Mouse (Mus musculus) C2C12 (cell line): ENCODE measurements around the gene Adgrb3. TPM values are rescaled to one million over a fixed set of nuclear protein-coding genes. Genes with fewer than 3 reads are reported as not detected.
"Not testable (repeated sequence)": the region's sequence is repeated elsewhere in the genome, so short reads cannot be mapped to it uniquely, and the experiment has no call there.

ENCODE experiments used
- H3K27me3 ChIP-seq: one replicate; pipeline ENCODE4 v1.6.1; 2011; ENCODE audit not compliant: control insufficient read depth, insufficient read depth, insufficient read length
- H3K36me3 ChIP-seq: one replicate; pipeline ENCODE4 v1.6.1; 2011; ENCODE audit not compliant: control insufficient read depth, insufficient read depth
- H3K4me3 ChIP-seq: one replicate; pipeline ENCODE4 v1.5.1; 2011; ENCODE audit warnings: mild to moderate bottlenecking, control low read depth; ENCODE audit not compliant: poor library complexity, insufficient read depth, severe bottlenecking
- H3K79me2 ChIP-seq: one replicate; pipeline ENCODE4 v1.6.1; 2011; ENCODE audit not compliant: control insufficient read depth, insufficient read depth
- H3K79me3 ChIP-seq: one replicate; pipeline ENCODE4 v1.6.1; 2011; ENCODE audit warnings: low read depth, control low read depth
- H3ac ChIP-seq: one replicate; pipeline ENCODE3; 2011; ENCODE audit warnings: low read depth; ENCODE audit not compliant: control insufficient read depth, insufficient read length
- CEBPB ChIP-seq: IDR thresholded peaks from one replicate; pipeline ENCODE4 v1.6.1; 2011; ENCODE audit warnings: low read depth, mild to moderate bottlenecking, control low read depth, moderate library complexity
- CTCF ChIP-seq: IDR thresholded peaks from one replicate; pipeline ENCODE4 v1.5.1; 2011; ENCODE audit not compliant: control insufficient read depth, insufficient read depth, insufficient read length
- FOSL1 ChIP-seq: IDR thresholded peaks from one replicate; pipeline ENCODE4 v1.8.0; 2011; ENCODE audit warnings: mild to moderate bottlenecking, low read length; ENCODE audit not compliant: poor library complexity, insufficient read depth, severe bottlenecking
- MAX ChIP-seq: IDR thresholded peaks from one replicate; pipeline ENCODE4 v1.6.1; 2011; ENCODE audit warnings: mild to moderate bottlenecking, control low read depth
- MYOD1 ChIP-seq: IDR thresholded peaks from one replicate; pipeline ENCODE4 v1.6.1; 2011; ENCODE audit warnings: low read depth; ENCODE audit not compliant: control insufficient read depth, insufficient read length
- MYOG ChIP-seq: IDR thresholded peaks from one replicate; pipeline ENCODE4 v1.6.1; 2011; ENCODE audit not compliant: control insufficient read depth, insufficient read length; ENCODE audit errors: extremely low read depth
- USF1 ChIP-seq: IDR thresholded peaks from one replicate; pipeline ENCODE4 v1.6.1; 2011; ENCODE audit warnings: low read depth, mild to moderate bottlenecking, control low read depth, moderate library complexity
- polyA plus RNA-seq: library from polyadenylated mRNA; unstranded; fragments of >200 nt; fragmentation: generic; extraction: Trizol; gene quantifications from one replicate; pipeline ENCODE4 v1.2.1, GENCODE M21; 2012; ENCODE audit warnings: missing spikeins

Adgrb3 gene
- polyA plus RNA-seq, 1 experiment, result not detected

DNA sequence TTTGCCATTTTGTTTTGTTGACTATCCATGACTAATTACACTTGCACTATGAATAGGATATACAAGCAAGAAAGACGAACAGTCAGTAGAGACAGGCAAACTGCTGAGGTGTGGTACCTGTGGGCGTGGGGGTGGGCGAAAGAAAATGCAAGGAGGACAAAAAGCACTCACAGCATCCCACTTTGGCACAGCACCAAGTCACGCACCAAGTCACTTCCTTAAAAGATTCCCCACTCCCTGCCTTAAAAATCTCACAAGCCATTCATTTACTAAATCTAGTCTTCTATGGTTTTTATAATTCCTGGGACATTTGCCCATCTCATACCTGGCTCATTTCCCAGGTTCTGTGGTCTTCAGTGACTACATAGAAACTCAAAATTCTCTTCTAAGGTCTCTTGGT is 787.4 kb downstream of the Adgrb3 start:
- no peak overlapping the region for H3K4me3 ChIP-seq
- H3K79me3 ChIP-seq, result no peaks in the 10 kb centered on the region
- H3K27me3 ChIP-seq, result no peaks in the 10 kb centered on the region
- no peaks in the 10 kb centered on the region for H3K79me2 ChIP-seq
- no peaks in the 10 kb centered on the region for H3K36me3 ChIP-seq
- H3ac ChIP-seq, result no peak overlapping the region
- no peak for TF ChIP-seq MYOG
- TF ChIP-seq USF1, result no peak
- no peak for TF ChIP-seq CTCF
- no peak for TF ChIP-seq MAX
- TF ChIP-seq CEBPB, result no peak
- no peak for TF ChIP-seq FOSL1
- no peak for TF ChIP-seq MYOD1

DNA sequence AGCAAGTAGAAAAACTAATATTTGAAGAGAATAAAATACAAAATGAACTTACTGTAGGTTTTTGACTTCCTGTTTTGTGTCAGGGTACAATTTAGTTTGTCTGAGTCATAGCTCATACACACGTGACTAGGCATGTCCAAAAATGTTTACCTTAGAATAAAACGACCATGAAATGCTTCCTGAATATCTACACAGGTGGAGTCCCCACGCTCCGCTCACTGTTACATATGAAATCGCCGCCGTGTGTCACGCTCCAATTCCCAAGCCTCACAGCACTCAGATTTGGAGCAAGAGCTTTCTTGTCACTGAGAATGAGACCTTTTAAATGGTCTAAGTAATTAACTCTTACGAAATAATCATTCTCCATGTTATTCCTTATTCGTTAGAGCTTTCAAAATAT is 795.3 kb downstream of the Adgrb3 start:
- no peak overlapping the region for H3ac ChIP-seq
- H3K4me3 ChIP-seq, result no peak overlapping the region
- no peaks in the 10 kb centered on the region for H3K79me3 ChIP-seq
- H3K27me3 ChIP-seq, result no peaks in the 10 kb centered on the region
- H3K36me3 ChIP-seq, result no peaks in the 10 kb centered on the region
- no peaks in the 10 kb centered on the region for H3K79me2 ChIP-seq
- TF ChIP-seq MYOD1 (no peak), CEBPB (no peak), USF1 (no peak), CTCF (no peak), MYOG (no peak)

DNA sequence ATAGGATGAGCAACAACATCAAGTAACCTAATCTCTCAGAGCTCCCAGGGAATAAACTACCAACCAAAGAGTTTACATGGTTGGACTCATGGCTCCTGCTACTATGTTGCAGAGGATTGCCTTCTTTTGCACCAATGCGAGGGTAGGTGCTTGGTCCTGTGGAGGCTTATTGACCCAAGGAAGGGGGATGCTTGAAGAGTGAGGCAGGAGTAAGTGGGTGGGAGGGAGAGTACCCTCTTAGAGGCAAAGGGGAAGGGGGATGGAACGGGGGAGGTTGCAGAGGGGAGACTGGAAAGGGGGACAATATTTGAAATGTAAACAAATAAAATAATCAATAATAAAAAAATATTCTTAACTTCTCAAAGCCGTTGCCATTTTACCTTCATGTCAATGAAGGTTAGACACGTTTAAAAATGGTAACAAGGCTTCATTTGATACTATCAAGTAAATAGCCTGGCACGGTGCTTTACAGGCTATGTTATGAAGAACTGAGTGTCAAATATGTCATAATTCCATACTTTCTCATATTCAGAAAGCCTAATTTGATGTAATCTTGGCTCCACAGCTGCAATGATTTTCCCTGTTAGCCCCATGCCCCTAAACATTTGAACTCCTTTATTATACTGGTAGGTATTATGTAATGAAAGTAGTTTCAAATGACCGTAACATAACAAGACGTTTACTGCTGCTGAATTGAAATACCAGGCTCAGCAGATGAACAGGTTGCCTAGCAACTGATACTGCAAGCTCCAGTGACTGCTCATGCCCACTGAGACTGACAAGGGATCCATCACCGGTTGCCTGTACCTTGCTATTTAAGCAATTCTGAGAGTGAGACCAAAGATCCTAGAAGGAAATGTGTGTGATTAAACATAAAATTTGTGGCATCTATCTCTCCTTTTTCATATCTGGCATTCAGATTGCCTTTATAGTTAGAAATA is 796.1 kb downstream of the Adgrb3 start:
- no peak overlapping the region for H3K4me3 ChIP-seq
- no peak overlapping the region for H3ac ChIP-seq
- H3K79me2 ChIP-seq, result no peaks in the 10 kb centered on the region
- no peaks in the 10 kb centered on the region for H3K36me3 ChIP-seq
- no peak for TF ChIP-seq MAX
- TF ChIP-seq MYOG, result no peak
- no peak for TF ChIP-seq MYOD1
- TF ChIP-seq CEBPB, result no peak
- TF ChIP-seq CTCF, result no peak
- no peak for TF ChIP-seq USF1
- no peak for TF ChIP-seq FOSL1
- H3K27me3 ChIP-seq, result no peaks in the 10 kb centered on the region
- no peaks in the 10 kb centered on the region for H3K79me3 ChIP-seq

DNA sequence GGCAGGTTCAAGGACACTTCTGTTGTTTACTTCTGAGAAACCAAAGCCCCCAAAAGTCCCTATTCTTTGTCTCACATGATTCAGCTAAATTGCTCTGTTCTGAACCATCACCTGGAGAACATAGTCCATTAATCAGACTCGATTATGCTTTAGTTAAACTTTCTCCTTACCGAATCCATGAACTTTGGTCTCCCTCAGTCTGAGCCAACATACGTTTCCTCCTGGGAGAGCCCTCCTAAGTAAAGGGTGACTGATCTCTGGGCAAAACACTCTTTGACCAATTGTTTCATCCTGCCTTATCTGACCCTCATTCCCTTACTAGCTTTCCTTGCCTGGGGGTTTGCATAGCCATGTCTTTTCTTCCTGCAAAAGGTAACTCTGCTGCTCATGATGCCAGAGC is 806.4 kb downstream of the Adgrb3 start:
- H3K79me2 ChIP-seq, result no peaks in the 10 kb centered on the region
- no peak overlapping the region for H3K4me3 ChIP-seq
- no peak for TF ChIP-seq MYOD1
- no peak for TF ChIP-seq USF1
- no peak for TF ChIP-seq MAX
- no peak for TF ChIP-seq CTCF
- no peak for TF ChIP-seq FOSL1
- TF ChIP-seq CEBPB, result no peak
- no peak for TF ChIP-seq MYOG
- H3K27me3 ChIP-seq, result no peaks in the 10 kb centered on the region
- no peaks in the 10 kb centered on the region for H3K36me3 ChIP-seq
- H3ac ChIP-seq, result no peak overlapping the region
- no peaks in the 10 kb centered on the region for H3K79me3 ChIP-seq

DNA sequence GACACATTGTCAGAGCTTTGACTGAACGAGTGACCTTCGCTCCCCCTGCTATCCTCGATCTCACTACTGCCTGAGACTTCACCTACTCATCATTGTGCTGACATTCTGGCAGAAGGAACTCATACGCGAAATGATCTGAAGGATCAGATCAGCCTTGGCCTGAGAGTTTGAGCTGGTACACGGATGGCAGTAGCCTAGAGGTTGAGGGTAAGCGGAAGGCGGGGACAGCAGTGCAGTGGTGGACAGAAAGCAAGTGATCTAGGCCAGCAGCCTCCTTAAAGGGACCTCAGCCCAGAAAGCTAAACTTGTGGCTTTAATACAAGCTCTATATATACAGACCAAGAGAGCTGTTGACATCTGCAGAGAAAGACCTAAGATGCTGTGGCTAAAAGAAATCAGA is 811.7 kb downstream of the Adgrb3 start:
- H3K36me3 ChIP-seq, H3K4me3 ChIP-seq, H3ac ChIP-seq, H3K79me2 ChIP-seq, H3K27me3 ChIP-seq, H3K79me3 ChIP-seq: not testable (repeated sequence)
